Mouse (Mus musculus) midbrain, embryonic 16.5 days (tissue): ENCODE measurements around the gene Pkdcc. TPM values are rescaled to one million over a fixed set of nuclear protein-coding genes. Genes with fewer than 3 reads are reported as not detected.

Experiments
- ATAC-seq: fragments of 200-750 bp; cut with Nextera tagmentation; 2 replicates; pipeline ENCODE4 v1.8.0; 2017; ENCODE audit warnings: moderate TSS enrichment
- H3K27ac ChIP-seq: fragments of 300-500 bp; sonication (generic); 2 replicates; pipeline ENCODE4 v1.5.1; 2014; ENCODE audit warnings: mild to moderate bottlenecking, low read length, mixed read lengths
- H3K27me3 ChIP-seq: fragments of 300-500 bp; sonication (generic); 2 replicates; pipeline ENCODE4 v1.6.1; 2014; ENCODE audit warnings: low read depth, low read length, mixed read lengths; ENCODE audit not compliant: control insufficient read depth, insufficient read depth
- H3K36me3 ChIP-seq: fragments of 300-500 bp; sonication (generic); 2 replicates; pipeline ENCODE4 v1.6.1; 2014; ENCODE audit warnings: mild to moderate bottlenecking, low read length, moderate library complexity, mixed read lengths; ENCODE audit not compliant: control insufficient read depth, insufficient read depth
- H3K4me1 ChIP-seq: fragments of 300-500 bp; sonication (generic); 2 replicates; pipeline ENCODE4 v1.6.1; 2014; ENCODE audit warnings: mild to moderate bottlenecking, low read length, mixed read lengths; ENCODE audit not compliant: control insufficient read depth, insufficient read depth
- H3K4me2 ChIP-seq: fragments of 300-500 bp; sonication (generic); 2 replicates; pipeline ENCODE4 v1.6.1; 2014; ENCODE audit warnings: mild to moderate bottlenecking, low read length, mixed read lengths
- H3K4me3 ChIP-seq: fragments of 300-500 bp; sonication (generic); 2 replicates; pipeline ENCODE4 v1.5.1; 2014; ENCODE audit warnings: low read depth, mild to moderate bottlenecking, low read length, moderate library complexity, mixed read lengths
- H3K9ac ChIP-seq: fragments of 300-500 bp; sonication (generic); 2 replicates; pipeline ENCODE4 v1.6.1; 2014; ENCODE audit warnings: low read depth, low read length, mixed read lengths
- H3K9me3 ChIP-seq: fragments of 300-500 bp; sonication (generic); replicated peaks from 2 replicates; pipeline ENCODE4 v1.6.1; 2014; ENCODE audit warnings: mild to moderate bottlenecking, low read length, mixed read lengths; ENCODE audit not compliant: control insufficient read depth, poor library complexity, severe bottlenecking
- WGBS: fragments of 180-500 bp; shearing (Covaris S2); extraction: QIAGEN DNeasy Blood & Tissue Kit; methylation state at CpG from one replicate; pipeline ENCODE4 v1.1.7; 2014; 5-methylcytosine and 5-hydroxymethylcytosine counted together
- polyA plus RNA-seq: library from polyadenylated mRNA; unstranded; fragments of >200 nt; fragmentation: Nextera tagmentation; extraction: Ambion mirVana; gene quantifications from 2 replicates; pipeline ENCODE4 v1.2.1, GENCODE M21; 2015

Pkdcc gene
- polyA plus RNA-seq, 1 experiment from 2014 or later: 4.3 TPM

DNA sequence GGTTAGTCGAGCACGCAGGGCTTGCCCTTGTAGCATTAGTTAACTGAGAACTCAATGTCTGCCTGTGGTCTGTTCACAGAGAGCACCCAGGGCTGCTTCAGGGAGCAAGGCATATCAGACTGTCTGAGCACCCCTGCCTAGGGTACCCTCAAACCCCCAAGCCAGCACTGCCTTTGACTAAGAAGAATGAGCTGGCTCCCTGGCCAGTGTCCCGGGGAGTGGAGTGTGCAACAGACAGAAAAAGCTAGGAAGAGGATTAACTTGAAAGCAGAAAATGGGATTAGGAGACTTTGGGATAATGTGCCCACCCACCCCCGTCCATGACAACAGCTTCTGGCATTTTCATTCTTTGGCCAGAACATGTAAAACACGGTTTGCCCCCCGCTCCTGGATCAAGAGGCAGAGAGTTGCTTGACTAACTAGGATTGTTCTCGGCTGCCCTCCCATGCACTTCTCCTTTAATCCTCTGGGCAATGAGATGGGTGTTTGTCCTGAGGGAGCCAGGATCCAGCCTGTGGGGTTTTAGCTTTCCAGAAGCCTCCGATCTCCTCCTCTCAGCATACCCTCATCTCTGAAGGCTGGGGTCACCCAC is 11.4 kb downstream of the Pkdcc start:
- no peak overlapping the region for H3K4me3 ChIP-seq
- H3K36me3 ChIP-seq: no peaks in the 10 kb centered on the region
- H3K4me2 ChIP-seq: no peak overlapping the region
- H3K27ac ChIP-seq: no peak overlapping the region
- H3K9ac ChIP-seq: no peak overlapping the region
- no peaks in the 10 kb centered on the region; the same call in 1 of the 2 replicates for H3K4me1 ChIP-seq
- WGBS: 15% methylated on average over 8 of the region's 8 CpGs
- H3K9me3 ChIP-seq: no peaks in the 10 kb centered on the region
- ATAC-seq: peak; percentile 60; the same call in 1 of the 2 replicates
- H3K27me3 ChIP-seq: peaks cover 38% of the 10 kb centered on the region

DNA sequence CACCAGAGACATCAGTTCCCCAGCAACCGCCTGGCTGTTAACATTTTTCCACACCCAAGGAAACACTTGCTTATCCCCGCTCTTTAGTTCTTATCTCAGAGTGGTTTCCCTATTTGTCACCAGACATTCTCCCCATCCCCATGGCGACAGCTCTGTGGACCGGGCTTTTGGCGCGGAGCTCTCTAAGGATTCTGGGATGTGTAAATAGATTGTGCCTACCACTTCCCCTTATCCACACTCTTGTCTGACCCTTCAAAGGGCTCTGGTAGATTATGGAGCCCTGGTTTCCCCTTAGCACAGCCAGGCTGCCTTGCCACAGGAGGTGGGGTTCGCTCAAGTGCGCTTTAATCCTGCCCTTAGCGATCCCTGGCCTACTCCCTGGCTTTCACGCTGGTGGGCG is 16.3 kb downstream of the Pkdcc start:
- ATAC-seq: peak; percentile 28; the same call in 1 of the 2 replicates
- no peaks in the 10 kb centered on the region for H3K36me3 ChIP-seq
- H3K4me1 ChIP-seq: no peaks in the 10 kb centered on the region
- H3K9ac ChIP-seq: no peak overlapping the region
- H3K4me2 ChIP-seq: no peak overlapping the region; the same call in 1 of the 2 replicates
- WGBS: 32% methylated on average over 11 of the region's 11 CpGs
- H3K27me3 ChIP-seq: peaks cover 24% of the 10 kb centered on the region
- H3K9me3 ChIP-seq: no peaks in the 10 kb centered on the region
- no peak overlapping the region for H3K4me3 ChIP-seq
- H3K27ac ChIP-seq: no peak overlapping the region

- H3K4me2 ChIP-seq: no peak overlapping the region
- ATAC-seq: no peak
- H3K27ac ChIP-seq: no peak overlapping the region
- 84% methylated on average over 10 of the region's 10 CpGs for WGBS
- H3K4me3 ChIP-seq: no peak overlapping the region
- no peak overlapping the region for H3K9ac ChIP-seq
- H3K9me3 ChIP-seq: no peaks in the 10 kb centered on the region
- H3K27me3 ChIP-seq: peaks cover 22% of the 10 kb centered on the region
- H3K36me3 ChIP-seq: no peaks in the 10 kb centered on the region
- H3K4me1 ChIP-seq: no peaks in the 10 kb centered on the region
Measured at GRCm38 (mm10) chr17:83235227-83235626, 20.1 kb downstream of the Pkdcc start.

GRCm38 (mm10) chr17:83236202-83236601 is 21.1 kb downstream of the Pkdcc start:
- Histone ChIP-seq H3K9ac (no peak overlapping the region), H3K9me3 (no peaks in the 10 kb centered on the region), H3K36me3 (no peaks in the 10 kb centered on the region), H3K27me3 (peaks cover 17% of the 10 kb centered on the region), H3K4me1 (no peaks in the 10 kb centered on the region), H3K4me2 (no peak overlapping the region), H3K4me3 (no peak overlapping the region), H3K27ac (no peak overlapping the region)
- WGBS: 82% methylated on average over 8 of the region's 8 CpGs
- no peak for ATAC-seq

- 77% methylated on average over 16 of the region's 16 CpGs for WGBS
- Histone ChIP-seq H3K4me3 (no peak overlapping the region), H3K27me3 (peaks cover 17% of the 10 kb centered on the region), H3K4me2 (no peak overlapping the region), H3K9me3 (no peaks in the 10 kb centered on the region), H3K4me1 (no peaks in the 10 kb centered on the region), H3K36me3 (no peaks in the 10 kb centered on the region), H3K27ac (no peak overlapping the region), H3K9ac (no peak overlapping the region)
- peak; percentile 39; the same call in 1 of the 2 replicates for ATAC-seq
Measured at GRCm38 (mm10) chr17:83238123-83239058, 23.3 kb downstream of the Pkdcc start.

DNA sequence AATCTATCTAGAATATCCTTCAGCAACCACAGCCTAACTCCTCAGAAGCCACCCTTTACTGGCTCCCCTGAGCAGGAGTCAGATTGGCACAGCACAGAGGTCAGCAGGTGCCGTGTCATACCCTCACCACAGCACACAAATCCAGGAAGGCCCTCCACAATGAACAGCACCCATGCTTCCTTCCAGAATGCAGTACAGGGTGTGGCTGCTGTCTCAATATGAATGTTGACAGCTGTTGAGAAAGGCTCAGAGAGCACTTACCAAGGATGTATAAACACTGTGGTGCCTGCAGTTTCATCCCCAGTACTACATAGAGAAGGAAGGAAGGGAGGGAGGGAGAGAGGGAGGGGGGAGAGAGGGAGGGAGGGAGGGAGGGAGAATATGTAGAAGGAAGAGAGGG is 29.4 kb downstream of the Pkdcc start:
- 76% methylated on average over 1 of the region's 1 CpGs for WGBS
- ATAC-seq: no peak
- no peak overlapping the region for H3K4me3 ChIP-seq

GRCm38 (mm10) chr17:83245460-83245859 is 30.4 kb downstream of the Pkdcc start:
- H3K27me3 ChIP-seq: no peaks in the 10 kb centered on the region
- WGBS: 81% methylated on average over 3 of the region's 3 CpGs
- ATAC-seq: no peak

More for the DNA sequence above, 29.4 kb downstream of the Pkdcc start:
- Histone ChIP-seq H3K9ac (no peak overlapping the region), H3K4me1 (no peaks in the 10 kb centered on the region), H3K27me3 (peaks cover 3% of the 10 kb centered on the region; the same call in 1 of the 2 replicates), H3K9me3 (no peaks in the 10 kb centered on the region), H3K36me3 (no peaks in the 10 kb centered on the region), H3K27ac (no peak overlapping the region), H3K4me2 (no peak overlapping the region)

GRCm38 (mm10) chr17:83246090-83246489 is 31.0 kb downstream of the Pkdcc start:
- Histone ChIP-seq H3K4me2 (no peak overlapping the region), H3K36me3 (no peaks in the 10 kb centered on the region), H3K4me3 (no peak overlapping the region), H3K27ac (no peak overlapping the region), H3K9me3 (no peaks in the 10 kb centered on the region), H3K4me1 (no peaks in the 10 kb centered on the region), H3K27me3 (no peaks in the 10 kb centered on the region), H3K9ac (no peak overlapping the region)
- ATAC-seq: peak; percentile 61
- 30% methylated on average over 7 of the region's 7 CpGs for WGBS

More at GRCm38 (mm10) chr17:83245460-83245859, 30.4 kb downstream of the Pkdcc start:
- Histone ChIP-seq H3K9me3 (no peaks in the 10 kb centered on the region), H3K4me2 (no peak overlapping the region), H3K4me3 (no peak overlapping the region), H3K27ac (no peak overlapping the region), H3K4me1 (no peaks in the 10 kb centered on the region), H3K9ac (no peak overlapping the region), H3K36me3 (no peaks in the 10 kb centered on the region)

- Histone ChIP-seq H3K4me3 (no peak overlapping the region), H3K4me1 (no peaks in the 10 kb centered on the region), H3K27ac (no peak overlapping the region), H3K9me3 (no peaks in the 10 kb centered on the region), H3K27me3 (no peaks in the 10 kb centered on the region; the same call in 1 of the 2 replicates), H3K4me2 (no peak overlapping the region), H3K9ac (no peak overlapping the region), H3K36me3 (no peaks in the 10 kb centered on the region)
- 81% methylated on average over 4 of the region's 4 CpGs for WGBS
- ATAC-seq: no peak
Measured at GRCm38 (mm10) chr17:83247176-83247575, 32.1 kb downstream of the Pkdcc start.
